Mouse (Mus musculus): ENCODE data around the gene Cbll1.

The Cbll1 gene

GRCm38 (mm10) chr12:31499314-31500131, at the start of gene Cbll1:
Gene Cbll1 (minus strand): TSS chr12:31499616.
- DNase-seq (ENCODE audit: low spot score in 2 of 2), result peak; percentile 90

- DNase-seq (ENCODE audit: low spot score in 2 of 2), result no peak
These were observed 46.6 kb upstream of the Cbll1 start for GRCm38 (mm10) chr12:31546061-31546460.

DNA sequence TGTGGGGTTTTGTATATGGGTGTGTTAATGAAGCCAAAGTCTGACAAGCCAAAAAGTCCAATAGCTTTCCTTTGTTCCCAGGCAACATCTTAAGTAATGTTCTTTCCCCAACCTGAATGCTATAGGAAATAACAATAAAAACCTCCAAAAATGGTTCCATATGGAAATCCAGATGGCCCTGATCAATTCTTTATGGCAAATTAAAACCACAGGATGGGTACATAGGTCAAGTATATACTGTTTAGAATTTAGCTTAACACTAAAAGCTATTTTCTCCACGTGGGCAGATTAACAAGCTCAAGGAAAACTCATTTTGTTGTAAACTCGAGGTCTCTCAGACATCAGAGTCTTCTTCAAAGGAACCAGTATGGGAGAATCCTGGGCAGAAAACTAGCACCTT, 45.8 kb upstream of the Cbll1 start:
- no peak for DNase-seq (ENCODE audit: low spot score in 2 of 2)

DNA sequence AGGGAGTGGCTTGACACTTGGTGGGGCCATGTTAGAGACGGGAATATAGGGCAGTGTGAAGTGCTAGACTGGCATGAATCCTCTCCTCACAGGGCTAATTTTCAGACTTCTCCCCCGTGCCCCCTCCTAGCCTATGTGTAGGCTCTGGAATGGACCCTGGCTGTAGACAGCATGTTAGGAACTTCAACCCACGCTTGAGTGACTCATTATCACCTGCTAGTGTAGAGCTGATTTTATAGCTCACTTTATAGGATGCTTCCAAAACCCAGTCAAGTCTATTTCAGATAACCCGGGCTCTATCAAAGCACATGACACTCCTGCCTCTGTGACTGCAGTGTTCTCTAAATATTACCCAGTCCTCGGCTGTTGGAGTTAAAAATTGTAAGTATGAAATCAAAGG, 42.1 kb upstream of the Cbll1 start:
- DNase-seq (ENCODE audit: low spot score in 2 of 2), result no peak

GRCm38 (mm10) chr12:31539783-31540182, 40.4 kb upstream of the Cbll1 start:
- no peak for DNase-seq (ENCODE audit: low spot score in 2 of 2)

DNA sequence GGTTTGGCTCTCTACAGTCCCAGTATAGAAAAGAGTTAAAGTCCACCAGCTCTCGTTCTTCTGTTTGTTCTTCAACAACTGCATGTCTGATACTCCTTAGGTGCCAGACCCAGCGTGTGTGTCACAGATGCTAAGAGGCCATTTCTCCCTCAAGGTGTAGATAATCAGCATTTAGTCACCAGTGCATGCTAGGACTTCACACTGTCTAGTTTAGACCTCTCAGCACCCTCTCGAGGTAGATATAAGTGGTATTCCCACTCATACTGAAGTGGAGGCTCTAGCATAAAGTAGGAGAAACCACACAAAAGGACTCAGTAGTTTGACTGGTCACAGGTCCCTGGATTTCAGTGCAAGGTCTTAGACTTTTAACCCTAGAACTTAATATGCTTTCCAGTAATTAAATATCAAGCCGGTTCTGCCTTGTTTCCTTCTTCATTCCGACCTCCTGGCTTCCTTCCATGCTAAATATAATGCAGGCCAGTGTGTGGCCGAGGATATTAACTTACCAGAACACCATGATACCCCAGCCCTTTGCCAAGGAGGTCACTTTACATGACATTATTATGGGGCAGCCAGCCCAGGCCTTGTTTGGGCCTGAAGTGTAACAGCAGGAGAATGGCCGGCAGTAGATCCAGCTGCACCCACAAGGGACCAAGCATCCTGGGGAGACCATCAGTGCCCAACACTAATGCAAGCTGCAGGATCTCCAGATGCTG, 38.3 kb upstream of the Cbll1 start:
- DNase-seq (ENCODE audit: low spot score in 2 of 2), result no peak

DNA sequence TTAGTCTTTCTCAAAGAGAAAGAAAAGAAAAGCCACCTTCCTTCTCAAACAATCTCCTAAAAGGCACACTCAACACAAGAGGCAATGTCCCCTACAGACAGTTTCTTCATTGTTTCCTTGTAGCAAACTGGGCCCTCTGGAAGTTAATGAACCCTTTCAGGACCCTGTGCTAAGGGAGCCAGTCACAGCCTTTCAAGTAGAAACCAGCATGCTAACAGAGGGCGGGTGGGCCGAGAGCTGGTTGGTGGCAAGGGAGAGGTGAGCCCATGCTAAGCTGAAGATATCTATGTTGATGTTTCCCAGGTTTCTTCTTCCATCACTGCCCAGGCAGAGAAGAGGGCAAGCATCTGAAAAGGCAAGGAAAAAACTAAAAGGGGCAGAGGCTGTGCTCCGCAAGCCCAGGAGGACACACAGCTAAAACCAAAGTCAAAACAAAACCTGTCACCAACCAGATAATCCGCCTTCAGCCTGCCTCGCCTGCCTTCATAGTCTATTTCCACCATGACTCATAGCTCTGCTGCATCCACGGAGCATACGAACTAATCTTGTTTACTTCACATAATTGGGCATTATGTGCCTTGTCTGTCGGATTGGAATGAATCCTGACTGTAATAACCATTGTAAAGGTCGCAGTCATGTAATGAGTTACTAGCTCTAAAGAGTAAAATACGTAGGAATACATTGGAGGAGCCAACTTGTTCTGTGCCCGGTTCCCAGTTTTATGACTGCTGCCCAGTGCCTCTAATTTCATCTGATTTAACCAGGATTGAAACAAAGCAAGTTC, 34.8 kb upstream of the Cbll1 start:
- no peak for DNase-seq (ENCODE audit: low spot score in 2 of 2)

DNA sequence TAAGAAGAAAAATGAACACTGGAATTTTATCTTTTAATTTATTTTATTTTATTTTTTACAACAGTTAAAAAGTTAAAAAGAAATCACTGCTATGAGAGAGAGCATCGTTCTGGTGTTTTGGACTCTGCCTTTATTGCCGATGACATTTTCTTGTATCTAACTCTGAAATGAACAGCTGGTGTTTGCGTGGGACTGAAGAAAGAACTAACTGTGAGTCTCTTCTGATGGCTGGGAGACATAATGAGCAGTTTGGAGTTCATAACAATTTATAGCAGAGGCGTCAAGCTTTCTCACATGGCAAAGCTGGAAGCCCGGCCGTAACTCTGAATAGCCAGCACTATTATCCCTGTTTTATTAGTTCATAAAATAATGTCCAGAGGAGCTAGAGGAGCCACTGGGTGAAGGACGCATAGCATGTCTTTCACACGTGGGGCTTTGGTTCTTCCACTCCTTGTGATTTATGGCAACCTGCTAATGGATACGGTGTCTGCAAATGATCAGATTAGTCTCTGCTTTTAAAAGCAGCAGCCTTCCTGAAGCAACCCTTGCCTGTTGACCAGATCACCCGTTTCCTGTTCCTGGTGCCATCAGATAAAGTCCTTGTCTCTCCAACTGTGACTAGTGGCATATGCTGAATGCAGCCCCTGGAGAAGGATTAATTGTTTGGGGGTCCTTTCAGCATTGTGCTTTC, 33.9 kb upstream of the Cbll1 start:
- DNase-seq (ENCODE audit: low spot score in 2 of 2), result no peak

- DNase-seq (ENCODE audit: low spot score in 2 of 2), result no peak
These were observed 32.6 kb upstream of the Cbll1 start for GRCm38 (mm10) chr12:31532054-31532453.

DNA sequence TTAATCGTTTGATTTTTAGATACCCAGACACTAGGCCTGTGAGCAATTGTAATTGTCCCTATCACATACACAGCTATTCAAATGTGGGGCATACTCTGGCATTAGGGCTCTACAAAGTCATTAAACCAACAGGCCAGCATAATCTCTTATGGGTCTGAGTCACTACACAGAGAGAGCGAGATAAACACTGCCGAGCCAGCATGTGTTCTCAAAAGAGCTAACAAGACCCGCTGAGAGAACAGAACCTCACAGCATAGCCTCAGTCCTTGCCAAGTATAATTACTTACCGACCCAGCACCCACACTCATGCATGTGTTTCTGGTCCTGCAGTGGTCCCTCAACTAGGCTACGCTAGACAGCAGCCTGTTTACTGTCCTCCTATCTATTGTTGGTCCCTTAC, 28.0 kb upstream of the Cbll1 start:
- DNase-seq (ENCODE audit: low spot score in 2 of 2), result no peak

DNA sequence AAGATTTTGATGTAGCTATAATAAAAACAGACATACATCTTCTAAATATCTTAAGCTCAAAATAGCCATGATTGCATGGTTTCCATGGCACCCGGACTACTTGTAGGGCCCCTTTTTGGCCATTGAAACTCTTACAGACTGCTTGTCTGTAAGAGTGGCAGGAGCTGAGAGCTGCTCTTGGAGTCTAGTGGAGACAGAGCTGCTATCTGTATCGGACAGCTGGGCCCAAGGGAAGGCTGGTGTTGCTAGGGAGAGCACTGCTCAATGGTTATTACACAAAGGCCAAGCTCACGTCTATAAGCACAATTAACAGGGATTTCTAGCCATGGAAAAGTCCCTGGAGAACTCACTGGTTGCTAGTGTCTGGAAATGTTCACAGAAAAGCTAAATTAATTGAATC, 22.0 kb upstream of the Cbll1 start:
- DNase-seq (ENCODE audit: low spot score in 2 of 2), result no peak

GRCm38 (mm10) chr12:31520119-31520518, 20.7 kb upstream of the Cbll1 start:
- no peak for DNase-seq (ENCODE audit: low spot score in 2 of 2)

DNA sequence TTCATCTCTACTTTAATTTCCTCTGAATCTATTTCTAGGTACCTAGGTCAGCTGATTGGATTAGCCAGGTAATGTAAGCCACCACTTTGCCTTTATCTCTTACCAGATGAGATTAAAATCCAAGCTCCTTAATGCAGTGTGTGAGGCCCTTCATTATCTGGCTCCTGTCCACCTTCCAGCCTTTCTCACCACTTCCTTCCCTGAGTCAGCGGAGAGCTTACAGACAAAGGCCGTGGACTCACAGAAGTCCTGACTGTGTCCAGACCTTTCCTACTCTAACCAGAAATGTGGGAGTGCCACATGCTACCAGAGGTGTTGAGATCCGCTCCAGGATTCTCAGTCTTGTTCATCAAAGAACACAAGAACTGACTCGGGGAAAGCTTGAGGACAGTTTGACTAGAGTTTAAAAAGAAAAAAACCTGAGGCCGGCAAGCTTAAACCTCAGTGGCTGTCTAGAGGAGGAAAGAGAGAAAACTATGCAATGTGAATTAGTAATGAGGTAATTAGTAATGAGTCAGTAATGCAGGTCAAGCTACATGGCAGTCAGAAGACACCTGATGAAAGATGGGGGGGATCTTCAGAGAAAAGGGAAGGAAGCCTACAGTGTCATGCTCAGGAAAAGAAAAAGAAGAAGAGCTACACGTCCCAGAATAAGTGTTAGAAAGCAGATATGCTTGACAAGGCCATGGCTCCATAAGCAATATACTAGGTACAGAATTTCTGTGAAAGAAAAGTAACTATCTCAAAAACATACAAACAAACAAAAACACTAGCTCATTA, 14.5 kb upstream of the Cbll1 start:
- no peak for DNase-seq (ENCODE audit: low spot score in 2 of 2)

DNA sequence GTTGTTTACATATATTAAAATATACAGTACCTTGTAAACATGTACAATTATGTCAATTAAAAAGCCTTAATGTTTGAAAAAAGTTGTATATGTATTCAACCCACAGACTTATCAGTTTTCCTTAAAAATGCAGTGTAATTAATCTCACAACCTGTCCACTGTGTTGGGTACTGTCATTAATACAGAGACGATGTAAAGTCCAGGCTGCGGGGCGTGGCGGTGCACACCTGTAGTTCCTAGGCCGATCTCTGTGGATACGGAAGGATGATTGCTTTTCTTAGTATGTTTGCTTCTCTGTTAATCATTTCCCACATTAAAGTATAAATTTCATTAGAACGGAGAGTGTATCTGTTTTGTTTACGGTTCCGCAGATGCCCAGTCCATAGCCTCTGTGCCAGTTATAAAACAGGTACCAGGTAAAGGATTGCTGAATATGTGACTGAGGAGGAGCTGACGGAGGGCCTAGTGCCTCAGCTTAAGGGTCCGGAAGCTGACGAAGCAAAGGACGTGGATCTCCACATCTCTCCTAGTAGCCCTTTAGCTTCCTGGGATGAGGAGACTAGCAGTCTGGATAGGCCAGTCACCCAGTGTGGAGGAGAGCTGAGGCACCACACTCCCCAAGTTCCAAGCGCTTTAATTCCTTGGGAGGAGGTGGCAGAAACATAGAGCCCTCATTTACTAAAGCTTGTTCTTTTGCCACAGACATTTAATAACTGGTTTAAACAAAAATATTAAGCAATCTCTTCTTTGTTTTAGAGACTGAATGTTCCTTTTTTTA, 13.4 kb upstream of the Cbll1 start:
- DNase-seq (ENCODE audit: low spot score in 2 of 2), result no peak

DNA sequence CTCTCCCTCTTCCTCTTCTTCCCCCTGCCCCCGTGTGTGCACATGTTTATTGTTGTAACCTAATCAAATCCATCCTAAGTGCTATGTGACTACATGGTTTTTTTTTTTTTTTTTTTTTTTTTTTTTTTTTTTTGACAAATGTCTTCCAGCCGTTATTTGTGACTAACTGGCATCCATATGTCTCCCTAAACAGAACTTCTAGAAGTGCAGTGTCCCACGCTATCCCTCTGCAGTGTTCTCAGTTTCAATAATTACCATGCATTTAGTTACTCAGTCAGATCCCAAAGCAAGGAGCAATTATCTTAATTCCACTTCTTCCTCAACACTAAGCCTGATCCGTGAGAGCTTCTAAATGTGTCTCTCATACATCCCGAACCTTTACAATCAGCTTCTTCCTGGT, 11.8 kb upstream of the Cbll1 start:
- no peak for DNase-seq (ENCODE audit: low spot score in 2 of 2)

DNA sequence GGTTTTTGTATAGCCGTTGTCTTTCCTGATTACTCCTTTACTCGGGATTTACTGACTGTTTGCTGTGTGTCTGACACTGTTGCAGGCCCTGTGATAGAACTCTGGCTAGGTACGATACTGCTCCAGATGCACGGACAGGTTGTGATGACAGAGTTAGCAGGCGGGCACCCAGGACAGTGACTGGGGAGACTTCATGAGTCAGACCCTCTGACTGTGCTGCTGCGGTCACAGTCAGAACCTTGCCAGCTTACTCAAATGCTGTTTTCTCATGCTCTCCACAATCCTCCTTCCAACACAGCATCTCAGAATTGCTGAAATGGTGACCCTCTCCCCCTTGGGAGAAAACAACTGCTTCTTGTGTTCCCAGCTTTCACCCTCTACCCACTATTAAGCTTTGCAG, 9.1 kb upstream of the Cbll1 start:
- DNase-seq (ENCODE audit: low spot score in 2 of 2), result no peak

- DNase-seq (ENCODE audit: low spot score in 2 of 2), result no peak
These were observed 8.4 kb upstream of the Cbll1 start for GRCm38 (mm10) chr12:31507718-31508364.

DNA sequence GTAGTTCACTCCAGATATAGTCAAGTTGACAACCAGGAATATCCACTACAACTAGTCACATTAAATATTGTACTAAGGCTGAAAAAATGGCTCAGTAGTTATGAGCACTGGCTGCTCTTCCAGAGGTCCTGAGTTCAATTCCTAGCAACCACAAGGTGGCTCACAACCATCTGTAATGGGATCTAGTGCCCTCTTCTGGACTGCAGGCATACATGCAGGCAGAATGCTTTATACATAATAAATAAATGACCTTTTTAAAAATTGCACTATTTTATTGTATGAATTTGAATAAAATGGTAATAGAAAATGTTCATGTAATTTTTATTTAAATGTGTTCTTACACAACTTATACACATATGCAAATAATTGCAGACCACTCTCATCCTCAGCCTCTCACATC, 3.8 kb upstream of the Cbll1 start:
- DNase-seq (ENCODE audit: low spot score in 2 of 2), result no peak

GRCm38 (mm10) chr12:31501266-31501665, 1.9 kb upstream of the Cbll1 start:
- no peak for DNase-seq (ENCODE audit: low spot score in 2 of 2)

GRCm38 (mm10) chr12:31500196-31500595, 780 bp upstream of the Cbll1 start:
- no peak for DNase-seq (ENCODE audit: low spot score in 2 of 2)

Measured in urinary bladder, postnatal 4 days (tissue).